Mouse (Mus musculus): Measurements from ENCODE around the gene Lamtor4.

The Lamtor4 gene

DNA sequence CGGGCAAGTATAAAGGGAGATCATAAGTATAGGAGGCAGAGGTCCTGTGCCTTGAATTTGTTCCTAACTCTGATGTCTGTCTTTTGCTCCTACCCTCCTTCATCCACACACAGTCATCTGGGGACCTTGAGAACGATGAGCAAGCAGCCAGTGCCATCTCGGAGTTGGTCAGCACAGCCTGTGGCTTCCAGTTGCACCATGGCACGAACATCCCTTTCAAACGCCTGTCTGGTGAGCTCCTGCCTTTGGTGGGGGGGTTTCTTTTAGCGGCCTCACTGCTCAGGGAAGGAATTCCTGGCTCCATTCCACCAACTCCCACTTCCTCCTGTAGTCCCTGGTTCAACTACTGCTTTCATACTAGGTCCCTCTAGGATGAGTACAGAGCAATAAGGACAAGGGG lies 3.3 kb downstream of the Lamtor4 start:
- in situ Hi-C loops (cut with MboI; ENCODE audit: unreplicated experiment in 2 of 2): no loop called here

GRCm38 (mm10) chr5:138258993-138259392 lies 3.7 kb downstream of the Lamtor4 start:
- in situ Hi-C loops (cut with MboI; ENCODE audit: unreplicated experiment in 2 of 2): no loop called here

DNA sequence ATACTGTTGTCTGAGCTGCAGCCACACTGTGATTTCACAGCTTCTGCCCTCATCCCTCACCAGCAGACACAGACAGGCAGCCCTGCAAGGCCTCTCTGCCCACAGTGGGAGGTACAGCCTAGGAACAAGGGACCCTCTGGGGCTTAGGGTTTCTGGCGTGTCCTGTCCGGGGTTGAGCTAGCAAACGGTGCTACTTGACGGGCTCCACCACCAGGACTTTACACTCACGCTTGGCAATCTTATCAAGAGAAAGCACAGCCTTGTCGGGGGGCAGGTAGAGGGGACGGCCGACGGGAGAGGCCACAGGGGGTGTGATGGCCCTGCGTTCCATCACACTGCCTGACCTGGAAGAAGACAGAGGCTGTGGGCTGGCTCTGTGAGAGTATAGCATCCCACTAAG lies 4.8 kb downstream of the Lamtor4 start:
- in situ Hi-C loops (cut with MboI; ENCODE audit: unreplicated experiment in 2 of 2): no loop called here

- in situ Hi-C loops (cut with MboI; ENCODE audit: unreplicated experiment in 2 of 2): no loop called here
Measured at GRCm38 (mm10) chr5:138260834-138261233, 5.6 kb downstream of the Lamtor4 start.

- in situ Hi-C loops (cut with MboI; ENCODE audit: unreplicated experiment in 2 of 2): no loop called here
Measured at GRCm38 (mm10) chr5:138262001-138262400, 6.7 kb downstream of the Lamtor4 start.

- in situ Hi-C loops (cut with MboI; ENCODE audit: unreplicated experiment in 2 of 2): no loop called here
Measured at GRCm38 (mm10) chr5:138262582-138263240, 7.4 kb downstream of the Lamtor4 start.

DNA sequence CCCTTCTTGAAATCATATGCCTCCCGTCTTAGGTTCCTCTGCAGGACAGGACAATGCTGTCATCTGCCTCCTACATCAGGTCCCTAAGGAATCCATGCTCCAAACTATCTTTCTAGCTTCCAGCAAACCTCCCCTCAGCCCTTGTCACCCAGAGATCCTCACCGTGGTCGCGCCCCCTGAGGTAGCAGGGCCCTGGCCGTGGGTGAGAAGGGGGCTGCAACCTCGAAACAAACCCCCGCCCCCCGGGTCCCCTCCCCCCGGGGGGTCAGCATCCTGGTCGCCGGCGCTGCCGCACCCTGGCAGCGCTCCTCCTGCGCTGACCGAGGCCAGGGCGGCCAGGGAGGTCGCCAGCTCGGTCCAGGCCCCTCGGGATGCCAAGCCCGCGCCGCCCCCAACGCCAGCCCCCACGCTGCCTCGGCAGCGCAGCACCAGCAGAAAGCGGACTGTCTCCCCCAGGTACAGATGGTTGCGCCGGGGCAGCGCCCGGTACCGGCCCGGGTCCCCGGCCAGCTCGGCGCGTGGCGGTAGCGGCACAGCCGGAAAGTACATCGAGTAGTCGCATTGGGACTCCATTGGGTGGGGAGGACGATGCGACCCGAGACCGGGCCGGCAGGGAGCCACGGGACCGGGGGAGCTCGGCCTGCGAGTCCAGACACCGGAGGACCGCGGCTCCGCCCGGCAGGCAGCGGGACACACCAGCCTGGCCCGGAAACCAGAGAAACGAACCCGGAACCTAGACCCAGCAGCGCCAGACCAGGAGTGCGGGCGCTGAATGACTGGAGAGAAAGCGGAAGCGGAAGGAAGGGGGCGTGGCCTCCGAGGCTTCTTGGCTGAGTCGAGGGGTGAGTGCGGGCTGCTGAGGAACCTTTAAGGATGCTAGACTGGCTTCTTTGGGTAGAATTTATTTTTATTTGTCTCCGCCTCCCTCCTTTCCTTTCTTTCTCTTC lies 8.3 kb downstream of the Lamtor4 start, which contains the start of gene BC037034:
TSS of gene BC037034 (minus strand) at position 774 of the 947 bp plus-strand sequence.
- in situ Hi-C loops (cut with MboI; ENCODE audit: unreplicated experiment in 2 of 2): no loop called here

GRCm38 (mm10) chr5:138264207-138264578 lies 8.9 kb downstream of the Lamtor4 start:
- in situ Hi-C loops (cut with MboI; ENCODE audit: unreplicated experiment in 2 of 2): no loop called here

DNA sequence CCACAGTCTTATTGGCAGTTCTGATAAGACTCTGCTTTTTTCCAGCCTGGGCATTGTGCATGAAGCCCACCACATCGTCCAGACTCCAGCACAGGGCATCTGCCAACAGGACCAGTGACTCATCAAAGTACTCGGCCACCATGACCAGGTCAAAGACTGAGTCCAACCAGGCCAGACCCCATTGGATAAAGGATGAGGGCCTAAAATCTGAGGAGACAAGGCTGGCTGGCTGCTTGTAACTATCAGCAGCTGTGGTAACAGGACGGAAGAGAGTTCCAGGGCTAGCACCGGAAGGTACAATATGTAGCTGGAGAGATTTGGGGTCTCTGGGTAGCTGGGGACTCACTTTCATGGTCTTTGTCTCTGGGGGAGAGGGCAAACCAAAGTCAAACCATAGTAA lies 10.4 kb downstream of the Lamtor4 start:
- in situ Hi-C loops (cut with MboI; ENCODE audit: unreplicated experiment in 2 of 2): no loop called here

DNA sequence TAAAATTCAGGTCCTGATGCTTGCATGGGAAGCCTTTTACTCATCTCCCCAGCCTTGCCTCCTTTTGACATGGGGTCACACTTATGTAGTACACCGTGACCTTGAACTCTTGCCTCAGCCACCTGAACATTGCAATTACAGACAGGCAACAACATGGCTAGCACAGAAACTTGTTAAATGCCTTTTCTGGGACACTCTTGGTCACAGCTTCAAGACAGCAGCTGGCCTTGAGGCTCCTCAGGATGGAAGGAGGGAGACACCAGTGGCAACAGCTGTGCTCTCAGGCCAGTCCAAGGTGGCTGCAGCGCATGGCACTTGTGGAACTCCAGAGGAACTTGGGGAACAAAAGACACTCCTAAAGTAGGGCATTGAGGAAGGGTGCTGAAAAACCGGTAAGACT lies 11.8 kb downstream of the Lamtor4 start:
- in situ Hi-C loops (cut with MboI; ENCODE audit: unreplicated experiment in 2 of 2): no loop called here

GRCm38 (mm10) chr5:138268980-138269379 lies 13.7 kb downstream of the Lamtor4 start:
- in situ Hi-C loops (cut with MboI; ENCODE audit: unreplicated experiment in 2 of 2): no loop called here

GRCm38 (mm10) chr5:138271232-138271631 lies 15.9 kb downstream of the Lamtor4 start:
- in situ Hi-C loops (cut with MboI; ENCODE audit: unreplicated experiment in 2 of 2): no loop called here

GRCm38 (mm10) chr5:138272409-138272923 lies 17.2 kb downstream of the Lamtor4 start, which contains the start of gene Gal3st4:
Gene Gal3st4, minus strand, starts transcription at chr5:138272840.
- in situ Hi-C loops (cut with MboI; ENCODE audit: unreplicated experiment in 2 of 2): no loop called here

DNA sequence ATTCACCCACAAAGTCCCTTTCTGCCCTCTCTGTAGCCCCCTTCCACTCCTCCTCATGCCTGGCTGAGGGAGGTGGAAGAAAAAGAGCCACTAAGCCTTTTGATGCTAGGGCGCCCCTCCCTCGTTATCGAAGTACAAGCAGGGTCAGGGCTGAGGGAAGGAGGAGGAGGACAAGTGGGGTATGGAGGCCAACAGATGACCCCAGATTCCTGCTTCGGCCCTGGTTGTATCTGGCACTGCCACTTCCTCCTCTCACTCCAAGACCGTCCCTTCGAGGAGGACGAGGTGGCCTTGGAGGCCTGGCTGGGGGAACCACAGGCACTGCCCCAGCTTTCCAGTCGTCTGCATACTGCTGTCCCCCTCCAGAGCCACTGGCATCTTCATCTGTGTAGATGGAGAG lies 18.9 kb downstream of the Lamtor4 start:
- in situ Hi-C loops (cut with MboI; ENCODE audit: unreplicated experiment in 2 of 2): no loop called here

DNA sequence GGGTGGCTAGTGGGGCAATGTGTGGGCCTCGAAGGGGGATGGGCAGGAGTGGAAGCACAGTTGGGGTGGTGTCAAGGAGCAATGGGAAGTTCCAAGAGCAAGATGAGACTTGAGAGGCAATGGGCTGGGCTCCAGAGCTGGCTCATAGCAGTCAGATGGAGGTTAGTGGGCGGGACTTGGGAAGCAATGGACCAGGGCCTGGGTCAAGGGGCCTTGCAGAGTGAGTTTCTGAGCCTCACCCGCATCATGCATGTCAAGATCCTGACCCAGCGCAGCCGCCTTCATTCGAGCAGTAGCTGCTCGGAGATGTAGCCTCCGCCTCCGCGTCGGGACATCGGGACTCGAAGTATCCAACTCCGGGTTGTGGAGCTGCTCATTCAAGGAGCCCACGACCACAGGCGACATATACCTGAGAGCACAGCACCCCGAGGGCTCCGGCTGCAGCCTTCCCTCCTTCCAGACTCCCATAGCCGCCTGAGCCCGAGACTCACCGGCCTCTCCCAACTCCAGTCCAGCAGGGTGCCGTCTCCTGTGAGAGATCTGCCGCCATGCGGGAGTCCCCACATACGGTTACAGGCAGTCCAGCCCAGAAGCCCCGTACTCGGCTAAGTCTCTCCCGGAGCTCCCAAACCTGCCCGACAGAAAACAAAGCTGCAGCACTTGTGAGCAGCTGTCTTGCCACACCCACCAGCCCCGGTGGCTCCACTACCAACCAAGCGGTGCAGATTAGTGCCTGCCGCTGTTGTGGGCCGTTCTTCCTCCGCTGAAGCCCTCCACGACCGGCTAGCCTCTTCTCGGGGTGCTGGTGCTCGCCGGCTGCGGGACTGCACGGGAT lies 20.2 kb downstream of the Lamtor4 start:
- in situ Hi-C loops (cut with MboI; ENCODE audit: unreplicated experiment in 2 of 2): no loop called here

GRCm38 (mm10) chr5:138277994-138278393 lies 22.7 kb downstream of the Lamtor4 start:
- in situ Hi-C loops (cut with MboI; ENCODE audit: unreplicated experiment in 2 of 2): no loop called here

GRCm38 (mm10) chr5:138279585-138280424 lies 24.5 kb downstream of the Lamtor4 start, which contains the start of the genes Gm43720, Gpc2 and Stag3:
Gene Gm43720, minus strand, starts transcription at chr5:138279958.
Gene Gpc2, minus strand, starts transcription at chr5:138280005.
Gene Stag3, plus strand, starts transcription at chr5:138280240.
- in situ Hi-C loops (cut with MboI; ENCODE audit: unreplicated experiment in 2 of 2): no loop called here

GRCm38 (mm10) chr5:138280425-138280768 lies 25.1 kb downstream of the Lamtor4 start:
- in situ Hi-C loops (cut with MboI; ENCODE audit: unreplicated experiment in 2 of 2): no loop called here

DNA sequence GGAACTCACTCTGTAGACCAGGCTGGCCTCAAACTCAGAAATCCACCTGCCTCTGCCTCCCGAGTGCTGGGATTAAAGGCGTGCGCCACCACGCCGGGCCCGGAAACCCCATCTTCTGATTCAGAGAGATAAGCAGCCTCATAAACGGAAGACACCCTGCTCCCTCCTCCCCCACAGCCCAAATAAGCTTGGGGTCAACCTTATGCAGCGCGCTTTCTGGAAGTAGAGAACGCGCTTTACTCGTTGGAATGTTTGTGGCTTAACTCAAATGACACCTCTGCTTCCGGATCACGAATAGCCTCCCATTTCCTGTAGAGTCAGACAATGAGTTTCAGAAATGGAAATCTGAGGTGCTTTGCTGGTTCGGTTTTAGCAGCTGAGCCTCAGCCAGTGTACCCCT lies 25.5 kb downstream of the Lamtor4 start:
- in situ Hi-C loops (cut with MboI; ENCODE audit: unreplicated experiment in 2 of 2): no loop called here

DNA sequence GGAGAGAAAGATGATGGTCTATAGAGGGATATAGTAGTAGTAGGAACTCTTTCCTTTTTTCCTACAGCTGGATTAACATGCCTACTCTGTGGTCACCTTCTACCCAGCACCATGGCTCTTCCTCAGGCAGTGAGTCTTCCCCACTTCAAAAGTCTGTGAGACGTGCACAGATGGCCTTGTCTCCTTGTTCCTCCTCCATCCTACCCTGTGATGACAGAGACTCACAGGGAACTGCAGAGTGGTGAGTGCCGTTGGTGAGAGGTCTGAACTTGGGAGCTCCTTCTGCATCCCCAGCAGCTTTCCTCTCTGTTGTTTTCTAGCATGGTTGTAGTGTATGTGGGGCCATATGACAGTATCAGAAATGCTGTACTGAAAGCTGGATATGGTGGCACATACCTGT lies 26.5 kb downstream of the Lamtor4 start:
- in situ Hi-C loops (cut with MboI; ENCODE audit: unreplicated experiment in 2 of 2): no loop called here

Data from v-Abl transformed pro-B cells (cell line).